Mouse (Mus musculus) spleen, adult 18-20 months (tissue): ENCODE measurements around the gene Cpne1.
"Not testable (repeated sequence)": the region's sequence is repeated elsewhere in the genome, so short reads cannot be mapped to it uniquely, and the experiment has no call there.

Source experiments
- DNase-seq, 2 experiments: peaks; one replicate each; pipeline ENCODE4 v3.0.0; 2022; ENCODE audit warnings: mixed read lengths in 2 of 2

The Cpne1 gene

DNA sequence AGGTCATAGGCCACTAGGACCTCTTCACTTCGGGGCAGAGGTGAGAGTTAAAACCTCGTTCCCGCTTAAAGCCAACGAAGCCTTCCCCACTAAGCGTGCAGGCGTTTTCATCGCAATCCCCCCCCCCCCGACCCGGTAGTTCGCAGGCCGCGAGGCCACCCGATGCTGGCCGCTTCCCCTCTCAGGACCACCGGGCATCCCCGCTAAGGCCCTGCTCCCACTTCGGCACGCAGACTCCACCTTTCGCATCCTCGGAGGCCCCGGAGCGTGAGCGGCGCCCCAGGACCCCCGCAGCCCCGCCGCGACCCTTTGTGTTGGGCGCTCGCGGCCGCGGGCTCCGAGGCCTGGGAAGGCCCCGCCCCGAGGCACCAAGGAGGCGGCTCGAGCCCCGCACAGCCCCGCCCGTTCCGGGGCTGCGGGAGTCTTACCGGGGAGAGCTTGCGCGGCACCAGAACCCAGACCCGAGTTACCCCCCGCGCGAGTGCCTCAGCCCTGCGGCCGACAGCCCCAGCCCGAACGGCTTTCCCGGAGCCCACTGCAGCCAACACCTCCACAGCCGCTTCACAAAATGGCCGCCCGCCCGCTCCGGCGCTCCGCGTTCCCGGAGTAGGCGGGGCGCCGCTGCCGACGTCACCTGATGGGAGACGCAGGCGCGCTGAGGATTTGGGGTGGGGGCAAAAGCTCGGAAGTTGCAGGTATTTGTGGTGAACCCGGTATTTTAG lies at the start of gene Cpne1, which contains the start of gene Rbm12:
Gene Cpne1 (minus strand): TSS at position 608 of the 722 bp plus-strand sequence.
Gene Rbm12 (minus strand): TSS at position 621 of the 722 bp plus-strand sequence.
- DNase-seq = peak; percentile 85 to 95

DNA sequence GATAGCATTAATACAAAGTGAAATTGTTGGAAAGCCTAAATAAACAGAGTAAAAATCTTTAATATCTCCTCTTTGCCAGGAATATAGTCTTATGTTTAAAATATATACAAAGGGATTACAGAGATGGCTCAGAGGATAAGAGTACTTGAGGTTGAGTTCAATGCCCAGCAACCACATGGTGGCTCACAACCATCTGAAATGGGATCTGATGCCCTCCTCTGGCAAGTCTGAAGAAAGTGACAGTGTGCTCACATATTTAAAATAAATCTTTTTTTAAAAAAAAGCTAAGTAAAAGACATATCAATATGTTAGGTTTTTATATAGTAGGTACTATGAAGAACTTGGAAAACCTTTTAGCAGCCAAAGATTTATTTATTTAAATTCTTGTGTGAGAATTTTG lies 39.8 kb upstream of the Cpne1 start:
- no peak for DNase-seq

DNA sequence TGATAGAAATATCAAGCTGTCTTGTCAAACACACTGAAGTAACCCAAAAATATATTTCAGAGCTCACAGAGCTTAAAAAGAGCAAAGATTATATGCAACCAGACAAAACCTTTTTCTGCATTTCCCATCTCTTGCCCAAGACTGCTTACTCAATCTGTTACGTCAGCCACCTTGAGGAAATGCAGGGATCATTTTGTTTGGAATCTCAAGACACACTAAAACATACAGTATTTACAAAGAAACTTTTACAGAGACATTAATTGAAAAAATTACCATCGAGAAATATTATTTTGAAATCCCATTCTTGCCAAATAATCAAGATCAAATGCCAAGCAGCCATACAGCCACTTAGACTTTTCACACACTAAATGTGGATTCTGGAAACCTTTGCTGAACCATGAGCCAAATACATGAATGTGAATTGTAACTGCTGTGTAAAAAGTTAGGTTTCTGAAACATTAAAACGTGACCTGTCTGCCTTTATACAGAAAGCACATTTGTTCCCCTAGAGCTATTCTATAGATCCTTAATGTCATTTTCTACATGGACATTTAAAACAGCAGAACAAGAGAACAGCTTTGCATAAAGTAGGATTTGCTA lies 35.7 kb upstream of the Cpne1 start:
- no peak for DNase-seq

GRCm38 (mm10) chr2:156146272-156146989 lies 34.7 kb upstream of the Cpne1 start:
- DNase-seq = no peak

GRCm38 (mm10) chr2:156145486-156146130 lies 33.8 kb upstream of the Cpne1 start:
- DNase-seq = no peak

- DNase-seq = peak; percentile 78 to 87
Observed at GRCm38 (mm10) chr2:156143953-156144724, 32.4 kb upstream of the Cpne1 start, which contains the start of the genes Romo1 and Nfs1. Gene Romo1, plus strand, starts transcription at chr2:156144039. Gene Nfs1, minus strand, starts transcription at chr2:156144186.

DNA sequence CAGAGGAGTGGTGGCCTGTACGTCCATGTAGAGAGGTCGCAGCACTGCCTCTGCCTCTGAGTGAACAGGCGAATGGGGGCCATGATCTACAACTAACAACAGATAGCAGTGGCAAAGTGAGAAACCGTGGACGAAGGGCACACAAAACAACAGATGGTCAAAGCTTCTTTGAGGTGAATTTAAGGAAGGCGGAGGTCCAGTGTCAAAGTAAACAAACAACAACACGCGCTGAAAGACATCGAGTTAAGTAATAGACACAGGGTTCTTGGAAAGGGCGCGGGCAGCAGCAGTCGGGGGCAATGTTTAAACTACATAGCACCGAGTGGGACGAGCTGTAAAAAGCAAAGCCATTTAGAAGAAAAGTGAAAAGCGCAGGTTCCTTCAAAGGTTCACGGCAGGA lies 31.6 kb upstream of the Cpne1 start:
- no peak for DNase-seq

DNA sequence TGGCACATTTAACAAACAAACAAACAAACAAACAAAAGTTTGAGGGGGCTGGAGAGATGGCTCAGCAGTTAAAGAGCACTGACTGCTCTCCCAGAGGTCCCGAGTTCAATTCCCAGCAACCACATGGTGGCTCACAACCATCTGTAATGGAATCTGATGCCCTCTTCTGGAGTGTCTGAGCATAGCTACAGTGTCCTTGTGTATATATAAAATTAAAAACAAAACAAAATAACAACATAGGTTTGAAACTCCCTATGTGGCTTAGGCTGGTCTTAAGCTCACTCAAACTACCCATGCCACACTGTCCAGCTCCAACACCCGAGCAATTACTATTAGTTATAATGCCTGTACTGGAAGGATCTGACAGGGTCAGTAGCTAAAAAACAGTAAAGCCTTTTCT lies 31.1 kb upstream of the Cpne1 start:
- DNase-seq = no peak

GRCm38 (mm10) chr2:156135695-156136094 lies 23.9 kb upstream of the Cpne1 start:
- DNase-seq = no peak

- no peak for DNase-seq
Observed at GRCm38 (mm10) chr2:156134161-156134560, 22.4 kb upstream of the Cpne1 start.

DNA sequence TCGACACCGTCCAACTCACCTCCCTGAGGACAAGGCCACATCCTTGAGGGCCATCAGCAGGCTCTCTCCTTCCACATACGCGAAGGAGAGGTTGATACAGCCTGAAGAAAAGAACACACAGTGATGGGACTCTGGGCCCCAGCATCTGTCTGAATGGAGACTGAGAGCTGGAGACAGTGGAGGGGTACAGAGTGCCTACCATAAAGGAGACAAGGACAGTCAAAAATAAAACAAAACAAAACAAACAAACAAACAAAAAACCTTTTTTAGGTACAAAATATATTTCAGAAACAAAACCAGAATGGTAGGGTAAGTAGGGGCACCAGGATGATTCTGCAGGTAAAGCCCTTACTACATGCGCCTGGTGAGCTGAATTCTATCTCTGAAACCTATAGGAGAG lies 15.2 kb upstream of the Cpne1 start, which contains the start of gene Gm28036:
Gene Gm28036 (minus strand): TSS at position 101 of the 400 bp plus-strand sequence.
- no peak for DNase-seq

DNA sequence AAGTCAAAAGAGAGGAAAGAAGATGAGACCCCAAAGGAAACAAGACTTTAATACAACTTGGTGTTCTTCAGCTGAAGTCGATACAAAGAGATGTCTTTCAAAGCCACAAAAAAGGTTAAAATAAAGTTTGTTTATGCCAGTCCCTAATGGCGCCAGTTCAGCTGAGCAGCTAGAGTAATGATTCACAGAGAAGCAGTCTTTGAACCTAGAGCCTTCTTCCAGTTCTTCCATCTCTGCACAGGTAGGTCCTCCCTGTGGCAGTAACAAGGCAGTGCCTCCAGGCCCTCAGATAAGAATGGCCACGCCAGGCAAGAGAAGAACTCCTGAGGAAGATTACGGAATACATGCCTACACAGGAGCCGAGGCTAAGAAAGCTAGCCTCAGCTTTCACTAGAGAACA lies 12.0 kb upstream of the Cpne1 start:
- DNase-seq = no peak

GRCm38 (mm10) chr2:156119566-156119965 lies 7.8 kb upstream of the Cpne1 start:
- no peak for DNase-seq

GRCm38 (mm10) chr2:156112080-156112423 lies 287 bp upstream of the Cpne1 start:
- not testable (repeated sequence) for DNase-seq

DNA sequence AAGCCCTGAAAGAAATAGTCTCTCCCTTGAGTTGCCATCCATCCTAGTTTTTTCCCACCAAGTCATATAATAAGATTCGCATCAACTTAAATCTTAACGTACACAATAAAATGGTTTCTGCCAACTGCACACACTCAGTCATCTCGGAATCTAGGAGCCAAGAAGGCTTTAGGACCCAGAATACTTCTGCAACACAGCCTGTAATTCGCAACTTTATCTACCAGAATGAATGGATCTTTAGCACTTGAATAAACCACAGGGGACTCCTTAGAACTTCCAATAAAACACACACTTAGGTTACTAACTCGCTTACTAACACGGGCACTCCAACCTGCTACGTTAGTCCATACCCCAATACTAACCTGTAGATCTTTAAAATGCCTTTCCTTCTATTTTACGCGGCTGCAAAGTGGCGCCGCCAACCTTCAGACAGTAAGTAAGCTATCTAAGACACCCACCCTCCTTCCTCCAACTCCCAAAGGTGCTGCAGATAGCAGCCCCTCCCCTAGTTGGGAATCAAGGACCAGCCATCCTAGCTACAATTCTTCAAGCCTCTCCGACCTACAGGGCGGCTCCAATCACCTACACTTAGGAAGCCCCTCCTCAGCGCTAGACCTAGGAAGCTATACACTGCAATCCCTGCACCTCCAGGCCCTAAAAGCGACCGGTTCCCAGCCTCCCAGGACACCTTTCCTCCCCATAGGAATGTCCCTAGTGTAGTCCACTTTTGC lies 973 bp downstream of the Cpne1 start:
- DNase-seq = peak in 1 of 2 experiments; percentile 10

DNA sequence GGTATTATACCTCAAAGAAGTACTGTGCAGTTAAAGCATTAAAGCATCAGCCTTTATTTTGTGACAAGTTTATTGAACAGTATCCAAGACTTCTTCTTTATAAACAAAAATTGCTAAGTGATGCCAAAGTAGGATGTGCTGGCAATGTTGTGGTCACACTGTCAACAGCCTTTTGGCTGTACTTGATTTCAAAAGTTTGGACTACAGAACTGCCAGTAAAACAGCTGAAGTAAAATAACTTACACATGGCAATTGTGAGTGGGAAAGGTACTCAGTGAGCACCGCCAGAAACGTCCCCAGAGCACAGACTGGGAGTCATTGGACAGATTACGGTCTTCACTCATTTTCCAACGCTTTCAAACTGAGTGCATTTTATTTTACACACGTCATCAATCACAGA lies 19.8 kb downstream of the Cpne1 start:
- no peak for DNase-seq

DNA sequence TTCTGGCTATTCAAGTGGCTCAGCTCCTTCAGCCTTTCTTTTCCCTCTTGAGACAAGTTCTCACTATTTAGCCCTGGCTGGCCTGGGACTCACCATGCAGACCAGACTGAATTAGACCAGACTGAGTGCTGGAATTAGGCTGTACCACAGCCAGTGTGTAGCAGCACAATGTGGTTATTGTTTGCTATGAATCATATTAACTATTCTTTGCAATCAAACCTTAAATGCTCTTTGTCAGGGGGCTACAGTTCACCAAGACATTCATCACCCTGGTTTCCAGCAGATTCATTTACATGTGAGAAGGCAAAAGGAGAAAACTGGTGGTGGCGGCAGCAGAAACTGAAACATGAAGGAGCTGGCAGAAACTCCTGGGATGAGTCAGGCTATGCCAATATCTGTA lies 22.0 kb downstream of the Cpne1 start:
- DNase-seq = no peak

DNA sequence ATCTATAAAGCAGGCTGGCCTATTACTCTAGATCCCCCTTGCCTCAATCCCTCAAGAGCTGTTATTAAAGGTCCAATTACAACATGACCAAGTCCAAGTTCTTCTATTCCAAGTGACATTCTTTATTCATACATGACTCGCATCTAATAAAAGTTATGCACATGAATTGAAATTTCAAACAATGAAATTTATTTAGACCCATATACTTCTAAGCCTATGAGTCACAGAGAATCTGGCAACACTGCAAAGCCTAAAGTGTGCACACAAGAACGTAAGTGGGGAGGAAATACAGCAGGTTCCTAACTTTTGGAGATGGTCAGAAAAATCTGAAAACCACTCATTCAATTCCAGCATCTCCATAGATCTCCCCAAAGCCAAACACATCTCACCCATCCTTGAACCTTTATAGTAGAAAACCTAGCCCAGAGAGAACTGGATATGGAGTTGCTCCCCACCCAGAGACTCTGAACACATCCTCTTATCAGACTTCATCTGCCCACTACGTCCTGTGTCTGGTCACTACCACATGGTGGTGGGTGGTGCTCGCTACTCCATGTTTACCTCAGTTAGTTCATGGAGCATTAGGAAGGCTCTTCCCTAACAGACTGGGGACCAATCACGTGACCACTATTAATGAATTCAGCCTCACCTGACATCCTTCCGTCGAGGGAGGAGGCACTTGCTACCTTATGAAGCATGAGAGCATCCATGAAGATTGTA lies 24.2 kb downstream of the Cpne1 start:
- DNase-seq = no peak

GRCm38 (mm10) chr2:156084541-156084940 lies 27.2 kb downstream of the Cpne1 start:
- no peak for DNase-seq

- no peak for DNase-seq
Observed at GRCm38 (mm10) chr2:156080391-156080790, 31.4 kb downstream of the Cpne1 start.

GRCm38 (mm10) chr2:156079674-156080073 lies 32.1 kb downstream of the Cpne1 start:
- no peak for DNase-seq
